Comparison of ENCODE assay signal across 23 mouse cellular contexts in genomic region chr5:14645856-14646255, GRCm38 (mm10).
A peak's percentile ranks its signal among the peaks of the same experiment; 100 is the strongest.
DNase-seq lines count a peak whose midpoint lies in the region; ATAC-seq lines count a peak whose summit lies in the region.
"Had no signal": no experiment of that assay in that cellular context is flagged by ENCODE, and none has a peak within 500 bp of the region (broad histone marks: within the 10 kb centered on the region; RNA-seq: fewer than 3 reads in every experiment).

No protein-coding gene starts in this region.

- H3K4me1 ChIP-seq in forebrain, embryonic 15.5 days, result no peaks in the 10 kb centered on the region
- H3K4me1 ChIP-seq: embryonic facial prominence, embryonic 10.5 days; forebrain, embryonic 13.5 days; heart, embryonic 15.5 days; hindbrain, embryonic 13.5 days had no signal

- no peaks in the 10 kb centered on the region for H3K27me3 ChIP-seq in forebrain, embryonic 15.5 days
- H3K27me3 ChIP-seq: forebrain, embryonic 13.5 days; heart, embryonic 15.5 days; hindbrain, embryonic 13.5 days had no signal

- no peaks in the 10 kb centered on the region for H3K36me3 ChIP-seq in forebrain, embryonic 15.5 days
- H3K36me3 ChIP-seq: embryonic facial prominence, embryonic 10.5 days; G1E; heart, embryonic 15.5 days; hindbrain, embryonic 13.5 days had no signal

- no peaks in the 10 kb centered on the region for H3K9me3 ChIP-seq in forebrain, embryonic 15.5 days
- H3K9me3 ChIP-seq: embryonic facial prominence, embryonic 10.5 days; forebrain, embryonic 13.5 days; G1E; heart, embryonic 15.5 days; hindbrain, embryonic 13.5 days had no signal

- DNase-seq in cerebellum, postnatal 4 days (ENCODE audit: low spot score in 2 of 2), result no peak
- DNase-seq in cerebellum, adult 9-10 months, result peak; percentile 89
- peak; percentile 39 to 66 for DNase-seq in cerebellum, postnatal 25 days
- DNase-seq in adrenal gland, adult 18-20 months (ENCODE audit: low spot score in 2 of 2), result no peak
- no peak for DNase-seq in spleen, postnatal 10 days (ENCODE audit: low spot score in 2 of 2)
- DNase-seq: adrenal gland, postnatal 14 days; B cell, adult 2 months; gastrocnemius, adult 2 months; gastrocnemius, postnatal 36 days; heart, adult 11 months; heart, postnatal 14 days; kidney, adult 11 months; kidney, adult 9 months had no signal

- H3K4me2 ChIP-seq in forebrain, embryonic 15.5 days (replicated peaks), result no peak overlapping the region
- H3K4me2 ChIP-seq: forebrain, embryonic 13.5 days; heart, embryonic 11.5 days; heart, embryonic 15.5 days; hindbrain, embryonic 13.5 days had no signal

- ATAC-seq in cerebellum, adult (ENCODE audit: insufficient number of reproducible peaks, low FRiP score, low TSS enrichment), result peak; percentile 92
- ATAC-seq in forebrain, embryonic 15.5 days (replicated peaks), result no peak
- ATAC-seq: CD4-positive, CD25-positive, alpha-beta regulatory T cell, adult 4 months; forebrain, embryonic 13.5 days; hindbrain, postnatal 0 days had no signal

- no peak overlapping the region for H3K27ac ChIP-seq in forebrain, embryonic 15.5 days (replicated peaks)
- H3K27ac ChIP-seq: embryonic facial prominence, embryonic 10.5 days; forebrain, embryonic 13.5 days; gastrocnemius, adult 2 months; heart, embryonic 15.5 days; hindbrain, embryonic 13.5 days; hindbrain, postnatal 0 days had no signal

- no peak overlapping the region for H3K4me3 ChIP-seq in forebrain, embryonic 15.5 days
- H3K4me3 ChIP-seq: embryonic facial prominence, embryonic 10.5 days; forebrain, embryonic 13.5 days; gastrocnemius, adult 2 months; heart, embryonic 15.5 days; hindbrain, embryonic 13.5 days had no signal

- WGBS in forebrain, embryonic 15.5 days, result 78% methylated on average over 3 of the region's 3 CpGs

- H3K9ac ChIP-seq in forebrain, embryonic 15.5 days (replicated peaks), result no peak overlapping the region
- H3K9ac ChIP-seq: forebrain, embryonic 13.5 days; heart, embryonic 15.5 days; hindbrain, embryonic 13.5 days had no signal

Comparison
In these comparisons a context has a peak if more than half of its experiments do, and no peak if none do; other contexts are left out.
1. DNase-seq: peak in cerebellum, adult 9-10 months (single experiment) and cerebellum, postnatal 25 days (2 of 2); none in cerebellum, postnatal 4 days (0 of 2), adrenal gland, adult 18-20 months (0 of 2) and spleen, postnatal 10 days (0 of 2).